Mouse (Mus musculus): Measurements from ENCODE around the gene Iqca. TPM values are rescaled to one million over a fixed set of nuclear protein-coding genes. Genes with fewer than 3 reads are reported as not detected.

Iqca gene
- polyA plus RNA-seq, 1 experiment: not detected

DNA sequence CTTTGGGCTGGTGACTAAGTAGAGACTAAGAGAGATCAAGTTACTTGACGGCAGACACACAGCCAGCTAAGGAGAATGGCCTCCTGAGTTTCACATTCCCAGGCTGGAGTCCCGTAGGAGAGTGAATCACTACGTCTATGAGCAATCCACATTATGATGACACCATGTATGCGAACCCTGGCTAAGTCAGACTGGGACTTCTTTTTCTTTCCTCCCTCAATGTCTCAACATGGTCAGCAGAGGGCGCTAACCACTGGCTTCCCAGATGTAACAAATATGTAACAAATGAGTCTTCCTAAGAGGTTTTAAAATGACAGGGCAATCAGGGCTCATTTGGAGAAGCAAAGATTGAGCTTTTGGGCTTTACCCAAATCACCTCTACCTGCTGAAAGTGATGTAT, 101.9 kb downstream of the Iqca start:
- no peak for TF ChIP-seq TAL1 (IDR thresholded peaks at IDR 0.05; ENCODE audit: low read length)
- no peak for TF ChIP-seq GATA1 (IDR thresholded peaks at IDR 0.05; ENCODE audit: low read length)
- H3K27me3 ChIP-seq (ENCODE audit: control insufficient read depth): no peaks in the 10 kb centered on the region; the same call in 1 of the 2 replicates
- H3K4me1 ChIP-seq (ENCODE audit: control insufficient read depth): no peaks in the 10 kb centered on the region
- no peaks in the 10 kb centered on the region; the same call in 1 of the 2 replicates for H3K9me3 ChIP-seq (ENCODE audit: control insufficient read depth, low read length)
- no peaks in the 10 kb centered on the region for H3K36me3 ChIP-seq (ENCODE audit: control insufficient read depth)
- no peak overlapping the region for H3K4me3 ChIP-seq (replicated peaks)

DNA sequence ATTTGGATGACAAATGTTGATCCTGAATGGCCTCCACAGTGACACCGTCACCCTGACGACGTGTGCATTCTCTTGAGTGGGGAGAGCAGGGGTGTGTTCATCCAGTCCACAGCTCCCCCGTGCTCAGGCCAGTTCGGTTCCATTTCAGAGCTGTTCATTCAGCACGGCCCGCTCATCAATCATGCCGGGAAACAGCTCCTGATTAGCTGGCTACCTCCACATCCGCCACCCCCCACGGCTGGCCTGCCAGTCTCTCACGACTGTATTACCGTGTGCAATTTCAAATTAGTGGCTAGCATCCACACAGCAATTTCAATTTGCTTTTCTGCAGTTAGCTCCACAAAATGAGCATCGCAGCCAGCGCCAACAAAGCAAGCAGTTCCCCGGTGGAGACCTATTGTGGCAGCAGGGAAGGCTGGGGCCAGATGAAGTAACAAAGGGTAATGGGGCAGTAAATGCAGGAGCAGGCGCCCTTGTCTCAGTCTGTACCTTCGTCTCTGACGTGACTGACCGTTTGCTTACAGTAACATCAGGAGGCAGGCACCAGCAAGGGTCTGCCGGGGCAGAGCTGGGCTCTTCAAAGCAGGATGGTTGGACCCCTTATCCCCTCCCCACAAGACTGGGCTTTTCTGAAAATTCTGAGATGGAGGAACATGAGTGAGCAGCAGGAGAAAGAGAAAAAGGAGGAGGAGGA, 103.0 kb downstream of the Iqca start:
- TF ChIP-seq TAL1 (IDR thresholded peaks at IDR 0.05; ENCODE audit: low read length) (no peak), GATA1 (IDR thresholded peaks at IDR 0.05; ENCODE audit: low read length) (no peak)
- H3K9me3 ChIP-seq (ENCODE audit: control insufficient read depth, low read length): no peaks in the 10 kb centered on the region; the same call in 1 of the 2 replicates

GRCm38 (mm10) chr1:90028305-90028704, 124.9 kb downstream of the Iqca start:
- peaks cover 2% of the 10 kb centered on the region; the same call in 1 of the 2 replicates for H3K4me1 ChIP-seq (ENCODE audit: control insufficient read depth)
- no peak for TF ChIP-seq GATA1 (IDR thresholded peaks at IDR 0.05; ENCODE audit: low read length)
- TF ChIP-seq TAL1 (IDR thresholded peaks at IDR 0.05; ENCODE audit: low read length): no peak
- no peaks in the 10 kb centered on the region for H3K27me3 ChIP-seq (ENCODE audit: control insufficient read depth)
- H3K4me3 ChIP-seq (replicated peaks): no peak overlapping the region
- H3K9me3 ChIP-seq (ENCODE audit: control insufficient read depth, low read length): no peaks in the 10 kb centered on the region
- H3K36me3 ChIP-seq (ENCODE audit: control insufficient read depth): no peaks in the 10 kb centered on the region

More for the DNA sequence above, 103.0 kb downstream of the Iqca start:
- Histone ChIP-seq H3K4me3 (replicated peaks) (no peak overlapping the region), H3K4me1 (ENCODE audit: control insufficient read depth) (no peaks in the 10 kb centered on the region), H3K36me3 (ENCODE audit: control insufficient read depth) (no peaks in the 10 kb centered on the region), H3K27me3 (ENCODE audit: control insufficient read depth) (no peaks in the 10 kb centered on the region; the same call in 1 of the 2 replicates)

- H3K36me3 ChIP-seq (ENCODE audit: control insufficient read depth): no peaks in the 10 kb centered on the region
- H3K27me3 ChIP-seq (ENCODE audit: control insufficient read depth): no peaks in the 10 kb centered on the region
- TF ChIP-seq TAL1 (IDR thresholded peaks at IDR 0.05; ENCODE audit: low read length): no peak
- TF ChIP-seq GATA1 (IDR thresholded peaks at IDR 0.05; ENCODE audit: low read length): no peak
- peaks cover 2% of the 10 kb centered on the region; the same call in 1 of the 2 replicates for H3K4me1 ChIP-seq (ENCODE audit: control insufficient read depth)
- no peaks in the 10 kb centered on the region for H3K9me3 ChIP-seq (ENCODE audit: control insufficient read depth, low read length)
- H3K4me3 ChIP-seq (replicated peaks): no peak overlapping the region
These were observed 126.3 kb downstream of the Iqca start for GRCm38 (mm10) chr1:90026945-90027344.

GRCm38 (mm10) chr1:90020336-90020735, 132.9 kb downstream of the Iqca start:
- TF ChIP-seq GATA1 (IDR thresholded peaks at IDR 0.05; ENCODE audit: low read length) (no peak), TAL1 (IDR thresholded peaks at IDR 0.05; ENCODE audit: low read length) (no peak)
- H3K27me3 ChIP-seq (ENCODE audit: control insufficient read depth): no peaks in the 10 kb centered on the region
- H3K4me3 ChIP-seq (replicated peaks): no peak overlapping the region
- no peaks in the 10 kb centered on the region for H3K4me1 ChIP-seq (ENCODE audit: control insufficient read depth)
- H3K36me3 ChIP-seq (ENCODE audit: control insufficient read depth): no peaks in the 10 kb centered on the region
- no peaks in the 10 kb centered on the region for H3K9me3 ChIP-seq (ENCODE audit: control insufficient read depth, low read length)

GRCm38 (mm10) chr1:90018071-90018470, 135.1 kb downstream of the Iqca start:
- no peak for TF ChIP-seq TAL1 (IDR thresholded peaks at IDR 0.05; ENCODE audit: low read length)
- TF ChIP-seq GATA1 (IDR thresholded peaks at IDR 0.05; ENCODE audit: low read length): no peak
- no peak overlapping the region for H3K4me3 ChIP-seq (replicated peaks)
- H3K27me3 ChIP-seq (ENCODE audit: control insufficient read depth): no peaks in the 10 kb centered on the region
- H3K36me3 ChIP-seq (ENCODE audit: control insufficient read depth): no peaks in the 10 kb centered on the region
- peaks cover 4% of the 10 kb centered on the region; the same call in 1 of the 2 replicates for H3K9me3 ChIP-seq (ENCODE audit: control insufficient read depth, low read length)
- no peaks in the 10 kb centered on the region for H3K4me1 ChIP-seq (ENCODE audit: control insufficient read depth)

- no peak for TF ChIP-seq GATA1 (IDR thresholded peaks at IDR 0.05; ENCODE audit: low read length)
- TF ChIP-seq TAL1 (IDR thresholded peaks at IDR 0.05; ENCODE audit: low read length): no peak
- Histone ChIP-seq H3K4me3 (replicated peaks) (no peak within 1 kb of the TSS), H3K9me3 (ENCODE audit: control insufficient read depth, low read length) (peaks cover 4% of the 10 kb centered on the region; the same call in 1 of the 2 replicates), H3K27me3 (ENCODE audit: control insufficient read depth) (no peaks in the 10 kb centered on the region), H3K36me3 (ENCODE audit: control insufficient read depth) (no peaks in the 10 kb centered on the region), H3K4me1 (ENCODE audit: control insufficient read depth) (no peaks in the 10 kb centered on the region)
These were observed 138.8 kb downstream of the Iqca start, which contains the start of gene Asb18 for GRCm38 (mm10) chr1:90014446-90014845. Gene Asb18, minus strand, starts transcription at chr1:90014666.

- Histone ChIP-seq H3K4me3 (replicated peaks) (no peak overlapping the region), H3K4me1 (ENCODE audit: control insufficient read depth) (no peaks in the 10 kb centered on the region), H3K36me3 (ENCODE audit: control insufficient read depth) (no peaks in the 10 kb centered on the region), H3K9me3 (ENCODE audit: control insufficient read depth, low read length) (peaks cover 4% of the 10 kb centered on the region; the same call in 1 of the 2 replicates), H3K27me3 (ENCODE audit: control insufficient read depth) (no peaks in the 10 kb centered on the region)
- TF ChIP-seq GATA1 (IDR thresholded peaks at IDR 0.05; ENCODE audit: low read length) (no peak), TAL1 (IDR thresholded peaks at IDR 0.05; ENCODE audit: low read length) (no peak)
These were observed 139.9 kb downstream of the Iqca start for GRCm38 (mm10) chr1:90013273-90013672.

- Histone ChIP-seq H3K4me1 (ENCODE audit: control insufficient read depth) (no peaks in the 10 kb centered on the region), H3K9me3 (ENCODE audit: control insufficient read depth, low read length) (peaks cover 4% of the 10 kb centered on the region; the same call in 1 of the 2 replicates), H3K36me3 (ENCODE audit: control insufficient read depth) (no peaks in the 10 kb centered on the region), H3K27me3 (ENCODE audit: control insufficient read depth) (no peaks in the 10 kb centered on the region), H3K4me3 (replicated peaks) (no peak overlapping the region)
- no peak for TF ChIP-seq TAL1 (IDR thresholded peaks at IDR 0.05; ENCODE audit: low read length)
- TF ChIP-seq GATA1 (IDR thresholded peaks at IDR 0.05; ENCODE audit: low read length): no peak
These were observed 140.4 kb downstream of the Iqca start for GRCm38 (mm10) chr1:90012850-90013249.

Data from erythroblast, embryonic 14.5 days (primary cell).